Mouse (Mus musculus): ENCODE measurements around the gene Flvcr2.

- TF ChIP-seq POLR2A (IDR thresholded peaks at IDR 0.05; ENCODE audit: control insufficient read depth in 1 of 2, insufficient read depth in 1 of 2, low read depth in 1 of 2, low read length in 2 of 2, poor library complexity in 1 of 2) = no peak
- no peak for TF ChIP-seq MAX (IDR thresholded peaks at IDR 0.05; ENCODE audit: low read length)
- TF ChIP-seq KAT2A (conservative IDR thresholded peaks at IDR 0.05; ENCODE audit: low read depth, low read length) = no peak
- TF ChIP-seq CTCF (IDR thresholded peaks at IDR 0.05 in 2 of 3, conservative IDR thresholded peaks at IDR 0.05 in 1 of 3; ENCODE audit: control insufficient read depth in 1 of 3, insufficient read depth in 1 of 3, low read depth in 2 of 3, low read length in 3 of 3, poor library complexity in 1 of 3, severe bottlenecking in 1 of 3) = no peak
- TF ChIP-seq MYC (IDR thresholded peaks at IDR 0.05; ENCODE audit: low read depth, low read length) = no peak
- no peak for TF ChIP-seq BHLHE40 (IDR thresholded peaks at IDR 0.05; ENCODE audit: borderline replicate concordance, low read depth, low read length)
- TF ChIP-seq USF1 (IDR thresholded peaks at IDR 0.05; ENCODE audit: low read depth, low read length) = no peak
- TF ChIP-seq TAL1 (IDR thresholded peaks at IDR 0.05; ENCODE audit: low read length) = no peak
- TF ChIP-seq UBTF (IDR thresholded peaks at IDR 0.05; ENCODE audit: borderline replicate concordance, insufficient read depth, low read depth, low read length) = no peak
- TF ChIP-seq MYB (IDR thresholded peaks at IDR 0.05; ENCODE audit: low read depth, low read length) = no peak
- TF ChIP-seq SIN3A (IDR thresholded peaks at IDR 0.05; ENCODE audit: low read length) = no peak
- no peak for TF ChIP-seq JUND (IDR thresholded peaks at IDR 0.05; ENCODE audit: low read depth, low read length)
Measured at GRCm38 (mm10) chr12:85745827-85746695, at the start of gene Flvcr2.

Data from MEL (cell line).